Mouse (Mus musculus) lung, postnatal 36 days (tissue): Measurements from ENCODE around the gene Cysltr2.

Experiments
- DNase-seq: peaks from one replicate; pipeline ENCODE4 v3.0.0; 2022; ENCODE audit warnings: mixed read lengths

The Cysltr2 gene

GRCm38 (mm10) chr14:73048937-73049336 lies at the start of gene Cysltr2:
TSS of gene Cysltr2 (minus strand) at chr14:73049114.
- DNase-seq, result peak; percentile 25

- DNase-seq, result no peak
Measured at GRCm38 (mm10) chr14:73094802-73095550, 46.1 kb upstream of the Cysltr2 start.

GRCm38 (mm10) chr14:73092871-73093270 lies 44.0 kb upstream of the Cysltr2 start:
- no peak for DNase-seq

GRCm38 (mm10) chr14:73088224-73088623 lies 39.3 kb upstream of the Cysltr2 start:
- DNase-seq, result no peak

- DNase-seq, result no peak
Measured at GRCm38 (mm10) chr14:73087746-73088145, 38.8 kb upstream of the Cysltr2 start.

GRCm38 (mm10) chr14:73087247-73087646 lies 38.3 kb upstream of the Cysltr2 start:
- DNase-seq, result no peak

- DNase-seq, result no peak
Measured at GRCm38 (mm10) chr14:73086425-73086824, 37.5 kb upstream of the Cysltr2 start.

- DNase-seq, result no peak
Measured at GRCm38 (mm10) chr14:73083563-73083962, 34.6 kb upstream of the Cysltr2 start.

GRCm38 (mm10) chr14:73064460-73064859 lies 15.5 kb upstream of the Cysltr2 start:
- DNase-seq, result no peak

GRCm38 (mm10) chr14:73058755-73059154 lies 9.8 kb upstream of the Cysltr2 start:
- DNase-seq, result no peak

GRCm38 (mm10) chr14:73057764-73058163 lies 8.8 kb upstream of the Cysltr2 start:
- peak; percentile 20 for DNase-seq

- DNase-seq, result no peak
Measured at GRCm38 (mm10) chr14:73056813-73057212, 7.9 kb upstream of the Cysltr2 start.

GRCm38 (mm10) chr14:73045199-73045928 lies 3.5 kb downstream of the Cysltr2 start:
- DNase-seq, result no peak

GRCm38 (mm10) chr14:73041689-73042088 lies 7.2 kb downstream of the Cysltr2 start:
- DNase-seq, result no peak

- no peak for DNase-seq
Measured at GRCm38 (mm10) chr14:73033290-73033689, 15.6 kb downstream of the Cysltr2 start.

GRCm38 (mm10) chr14:73031218-73031617 lies 17.7 kb downstream of the Cysltr2 start:
- DNase-seq, result no peak

GRCm38 (mm10) chr14:73017272-73017671 lies 31.6 kb downstream of the Cysltr2 start:
- DNase-seq, result no peak

- DNase-seq, result peak; percentile 25
Measured at GRCm38 (mm10) chr14:73015386-73015785, 33.5 kb downstream of the Cysltr2 start.

- peak; percentile 22 for DNase-seq
Measured at GRCm38 (mm10) chr14:73013723-73014544, 35.0 kb downstream of the Cysltr2 start.

GRCm38 (mm10) chr14:73001814-73002213 lies 47.1 kb downstream of the Cysltr2 start:
- no peak for DNase-seq

GRCm38 (mm10) chr14:73000325-73000724 lies 48.6 kb downstream of the Cysltr2 start:
- DNase-seq, result peak; percentile 83

GRCm38 (mm10) chr14:72998111-72998510 lies 50.8 kb downstream of the Cysltr2 start:
- no peak for DNase-seq

GRCm38 (mm10) chr14:72986044-72986443 lies 62.9 kb downstream of the Cysltr2 start:
- DNase-seq, result no peak
